Mouse (Mus musculus) neural tube, embryonic 12.5 days (tissue): ENCODE data around the gene Rgs16. TPM values are rescaled to one million over a fixed set of nuclear protein-coding genes. Genes with fewer than 3 reads are reported as not detected.

Experiments
- polyA plus RNA-seq: library from polyadenylated mRNA; unstranded; fragments of >200 nt; fragmentation: Nextera tagmentation; extraction: Ambion mirVana; gene quantifications from 2 replicates; pipeline ENCODE4 v1.2.1, GENCODE M21; 2016

Rgs16 gene
- polyA plus RNA-seq, 1 experiment from 2014 or later = 42.6 TPM

Other genes with a start within 250 kb of the Rgs16 start
- gene Npl, start 190.3 kb upstream of the Rgs16 start, polyA plus RNA-seq = 16.5 and 16.8 TPM in 2 replicates
- 16.9 and 17.0 TPM in 2 replicates for gene Rgs8, start 87.3 kb upstream of the Rgs16 start, polyA plus RNA-seq
- gene Rnasel, start 9.1 kb downstream of the Rgs16 start, polyA plus RNA-seq = 35.6 and 37.8 TPM in 2 replicates
- 0.11 TPM in 1 of 2 replicates, not detected in the other for gene Rgsl1, start 103.8 kb downstream of the Rgs16 start, polyA plus RNA-seq
- 0.17 and 0.33 TPM in 2 replicates for gene Teddm1b, start 134.0 kb downstream of the Rgs16 start, polyA plus RNA-seq
- not detected in 2 replicates for gene Teddm1a, start 151.4 kb downstream of the Rgs16 start, polyA plus RNA-seq
- gene Glul, start 159.6 kb downstream of the Rgs16 start, polyA plus RNA-seq = 124 and 133 TPM in 2 replicates
- 0.54 and 0.66 TPM in 2 replicates for gene Teddm2, start 159.9 kb downstream of the Rgs16 start, polyA plus RNA-seq